8 mouse cellular contexts compared by ENCODE assay signal in genomic region chr2:93976436-93977252, GRCm38 (mm10). TPM values are rescaled to one million over a fixed set of nuclear protein-coding genes. Genes with fewer than 3 reads are reported as not detected.
DNase-seq lines count a peak whose midpoint lies in the region; ATAC-seq and TF ChIP-seq lines count a peak whose summit lies in the region.

No protein-coding gene starts in this region.

- peak; percentile 78 for DNase-seq in MN1 (ENCODE audit: low spot score)
- peak; percentile 63 to 67 for DNase-seq in cerebellum, adult 2 months
- peak; percentile 61 for DNase-seq in hindbrain, embryonic 14.5 days (ENCODE audit: low spot score)
- DNase-seq in left cerebral cortex, postnatal 14 days (ENCODE audit: low spot score in 2 of 2), result peak; percentile 51 to 57
- DNase-seq in right cerebral cortex, postnatal 25 days, result peak; percentile 66
- DNase-seq in urinary bladder, postnatal 4 days (ENCODE audit: low spot score in 2 of 2), result peak; percentile 37 to 69

- H3K27ac ChIP-seq in cerebellum, adult 2 months (ENCODE audit: insufficient read depth, low read length), result 0 out of 2 replicates have a peak overlapping the region, but pooled peaks have one; percentile 2
- peak overlapping the region; percentile 77 for H3K27ac ChIP-seq in hindbrain, embryonic 14.5 days

- H3K27me3 ChIP-seq in cerebellum, adult 2 months (ENCODE audit: control insufficient read depth, insufficient read depth, low read length), result no peaks in the 10 kb centered on the region
- H3K27me3 ChIP-seq in hindbrain, embryonic 14.5 days (ENCODE audit: control insufficient read depth, insufficient read depth, low read length), result no peaks in the 10 kb centered on the region
- H3K27me3 ChIP-seq in megakaryocyte, embryonic 14.5 days (replicated peaks), result peaks cover 57% of the 10 kb centered on the region

- peak overlapping the region; percentile 93 for H3K4me2 ChIP-seq in hindbrain, embryonic 14.5 days (replicated peaks)

- H3K4me3 ChIP-seq in cerebellum, adult 2 months (replicated peaks; ENCODE audit: insufficient read depth, low read depth, low read length), result peak overlapping the region; percentile 30
- peak overlapping the region; percentile 36 for H3K4me3 ChIP-seq in hindbrain, embryonic 14.5 days (replicated peaks; ENCODE audit: low read length)
- H3K4me3 ChIP-seq in megakaryocyte, embryonic 14.5 days (replicated peaks), result peak overlapping the region; percentile 91

- WGBS in cerebellum, adult 2 months, result 5% methylated on average over 37 of the region's 37 CpGs
- 3% methylated on average over 37 of the region's 37 CpGs for WGBS in hindbrain, embryonic 14.5 days

- peaks cover 30% of the 10 kb centered on the region for H3K4me1 ChIP-seq in cerebellum, adult 2 months (ENCODE audit: control insufficient read depth, insufficient read depth, low read length)
- peaks cover 16% of the 10 kb centered on the region for H3K4me1 ChIP-seq in hindbrain, embryonic 14.5 days (replicated peaks; ENCODE audit: control insufficient read depth, insufficient read depth, low read length)
- H3K4me1 ChIP-seq in megakaryocyte, embryonic 14.5 days, result peaks cover 18% of the 10 kb centered on the region

- peaks cover 28% of the 10 kb centered on the region for H3K36me3 ChIP-seq in hindbrain, embryonic 14.5 days (replicated peaks; ENCODE audit: control insufficient read depth, insufficient read depth)
- H3K36me3 ChIP-seq in megakaryocyte, embryonic 14.5 days (replicated peaks; ENCODE audit: low read length), result peaks cover 33% of the 10 kb centered on the region

- peak overlapping the region; percentile 68 for H3K9ac ChIP-seq in hindbrain, embryonic 14.5 days

- intact Hi-C loops in left cerebral cortex, postnatal 14 days (cut with DNase I), result no loop called here

- H3K9me3 ChIP-seq in hindbrain, embryonic 14.5 days (ENCODE audit: control insufficient read depth, low read length), result no peaks in the 10 kb centered on the region
- H3K9me3 ChIP-seq in megakaryocyte, embryonic 14.5 days, result no peaks in the 10 kb centered on the region

- ATAC-seq in frontal cortex, adult (ENCODE audit: low TSS enrichment), result peak; percentile 70
- ATAC-seq in hindbrain, embryonic 14.5 days (ENCODE audit: low FRiP score), result peak; percentile 83

- no peak for TF ChIP-seq CTCF in cerebellum, adult 2 months (IDR thresholded peaks at IDR 0.05; ENCODE audit: borderline replicate concordance, insufficient read depth, low read depth, low read length)

- no peak for TF ChIP-seq POLR2A in cerebellum, adult 2 months (IDR thresholded peaks at IDR 0.05; ENCODE audit: borderline replicate concordance, insufficient read depth, low read length)

RNA-seq across cellular contexts. Expression of gene Gm27027, which starts 19.5 kb away (rescaled TPM):
- 0.26 and 0.57 TPM in 2 replicates for polyA plus RNA-seq in cerebellum, adult 2 months (2012; rRNA removed)
- not detected in 2 replicates for polyA plus RNA-seq in hindbrain, embryonic 14.5 days (2014; fragmentation: Nextera tagmentation; extraction: Ambion mirVana)
- not detected for total RNA-seq in left cerebral cortex, postnatal 14 days (2021)
- polyA plus RNA-seq in megakaryocyte, embryonic 14.5 days (2012; ENCODE audit: insufficient read depth, low replicate concordance), result not detected in 2 replicates

RNA-seq across cellular contexts. Expression of gene Gm13889, which starts 19.6 kb away (rescaled TPM):
- 47.8 and 49.0 TPM in 2 replicates for polyA plus RNA-seq in cerebellum, adult 2 months (2012; rRNA removed)
- 11.5 and 13.4 TPM in 2 replicates for polyA plus RNA-seq in hindbrain, embryonic 14.5 days (2014; fragmentation: Nextera tagmentation; extraction: Ambion mirVana)
- total RNA-seq in left cerebral cortex, postnatal 14 days (2021), result 10 to 100 TPM; 62.3 to 73.1 TPM
- polyA plus RNA-seq in megakaryocyte, embryonic 14.5 days (2012; ENCODE audit: insufficient read depth, low replicate concordance), result 1.7 and 2.1 TPM in 2 replicates

RNA-seq across cellular contexts. Expression of gene Alkbh3, which starts 34.0 kb away (rescaled TPM):
- 52.7 and 54.5 TPM in 2 replicates for polyA plus RNA-seq in cerebellum, adult 2 months (2012; rRNA removed)
- polyA plus RNA-seq in hindbrain, embryonic 14.5 days (2014; fragmentation: Nextera tagmentation; extraction: Ambion mirVana), result 43.2 and 52.6 TPM in 2 replicates
- total RNA-seq in left cerebral cortex, postnatal 14 days (2021), result 10 to 100 TPM; 23.7 to 25.1 TPM
- 18.0 and 31.2 TPM in 2 replicates for polyA plus RNA-seq in megakaryocyte, embryonic 14.5 days (2012; ENCODE audit: insufficient read depth, low replicate concordance)

Comparison
In these comparisons a context has a peak if more than half of its experiments do, and no peak if none do; other contexts are left out.
1. Peak in every context shown above with its lines: DNase-seq, ATAC-seq, H3K4me3 ChIP-seq and H3K27ac ChIP-seq.
2. H3K4me3 ChIP-seq: peak in every context shown above with its lines; median percentile 91 in megakaryocyte, embryonic 14.5 days; 36 in hindbrain, embryonic 14.5 days; 30 in cerebellum, adult 2 months.